ENCODE assay signal across 12 mouse cellular contexts in genomic region chr1:82243260-82243825, GRCm38 (mm10). TPM values are rescaled to one million over a fixed set of nuclear protein-coding genes. Genes with fewer than 3 reads are reported as not detected.
A peak's percentile ranks its signal among the peaks of the same experiment; 100 is the strongest.
DNase-seq lines count a peak whose midpoint lies in the region; ATAC-seq lines count a peak whose summit lies in the region.
"Had no signal": no experiment of that assay in that cellular context is flagged by ENCODE, and none has a peak within 500 bp of the region (broad histone marks: within the 10 kb centered on the region; RNA-seq: fewer than 3 reads in every experiment).

No protein-coding gene starts in this region.

- no peak overlapping the region for H3K27ac ChIP-seq in heart, embryonic 12.5 days (ENCODE audit: poor library complexity, severe bottlenecking)
- H3K27ac ChIP-seq in midbrain, embryonic 16.5 days (ENCODE audit: low read length) = no peak overlapping the region
- H3K27ac ChIP-seq in midbrain, embryonic 14.5 days (replicated peaks; ENCODE audit: low read depth, low read length) = no peak overlapping the region
- H3K27ac ChIP-seq: embryonic facial prominence, embryonic 10.5 days had no signal

- peaks cover 46% of the 10 kb centered on the region for H3K4me1 ChIP-seq in heart, embryonic 12.5 days (replicated peaks)
- no peaks in the 10 kb centered on the region for H3K4me1 ChIP-seq in midbrain, embryonic 16.5 days (ENCODE audit: control insufficient read depth, insufficient read depth, low read length)
- H3K4me1 ChIP-seq in midbrain, embryonic 14.5 days (ENCODE audit: control insufficient read depth, insufficient read depth, low read length) = no peaks in the 10 kb centered on the region

- H3K9ac ChIP-seq in heart, embryonic 12.5 days = no peak overlapping the region
- H3K9ac ChIP-seq in midbrain, embryonic 16.5 days (ENCODE audit: low read depth, low read length) = no peak overlapping the region
- no peak overlapping the region for H3K9ac ChIP-seq in midbrain, embryonic 14.5 days (replicated peaks; ENCODE audit: low read length)
- H3K9ac ChIP-seq: liver, postnatal 0 days had no signal

- no peaks in the 10 kb centered on the region for H3K9me3 ChIP-seq in heart, embryonic 12.5 days (replicated peaks)
- H3K9me3 ChIP-seq in midbrain, embryonic 16.5 days (replicated peaks; ENCODE audit: control insufficient read depth, low read length, poor library complexity, severe bottlenecking) = no peaks in the 10 kb centered on the region
- no peaks in the 10 kb centered on the region for H3K9me3 ChIP-seq in midbrain, embryonic 14.5 days (ENCODE audit: control insufficient read depth, low read length)
- H3K9me3 ChIP-seq: embryonic facial prominence, embryonic 10.5 days had no signal

- WGBS in heart, embryonic 12.5 days = 82% methylated on average over 6 of the region's 6 CpGs
- WGBS in midbrain, embryonic 16.5 days = 74% methylated on average over 6 of the region's 6 CpGs
- WGBS in midbrain, embryonic 14.5 days = 88% methylated on average over 6 of the region's 6 CpGs

- no peak overlapping the region for H3K4me2 ChIP-seq in heart, embryonic 12.5 days
- no peak overlapping the region for H3K4me2 ChIP-seq in midbrain, embryonic 16.5 days (ENCODE audit: low read length)
- no peak overlapping the region for H3K4me2 ChIP-seq in midbrain, embryonic 14.5 days (ENCODE audit: low read length)

- H3K36me3 ChIP-seq in heart, embryonic 12.5 days = no peaks in the 10 kb centered on the region
- H3K36me3 ChIP-seq in midbrain, embryonic 16.5 days (ENCODE audit: control insufficient read depth, insufficient read depth, low read length) = no peaks in the 10 kb centered on the region
- H3K36me3 ChIP-seq in midbrain, embryonic 14.5 days (ENCODE audit: control insufficient read depth, insufficient read depth, low read length) = no peaks in the 10 kb centered on the region

- DNase-seq in heart, adult 11 months = peak; percentile 95
- no peak for DNase-seq in midbrain, embryonic 14.5 days
- peak; percentile 86 to 90 for DNase-seq in cerebellum, postnatal 10 days
- peak; percentile 29 for DNase-seq in retina, embryonic 14.5 days (ENCODE audit: low spot score)
- no peak for DNase-seq in lung, postnatal 36 days
- DNase-seq in embryo, embryonic 11 days = no peak
- DNase-seq: liver, postnatal 0 days; right cerebral cortex, postnatal 14 days; thymus, adult 18-20 months had no signal

- H3K4me3 ChIP-seq in heart, embryonic 12.5 days = no peak overlapping the region
- no peak overlapping the region for H3K4me3 ChIP-seq in midbrain, embryonic 16.5 days (ENCODE audit: low read depth, low read length)
- no peak overlapping the region for H3K4me3 ChIP-seq in midbrain, embryonic 14.5 days (replicated peaks; ENCODE audit: low read depth, low read length)
- H3K4me3 ChIP-seq: embryonic facial prominence, embryonic 10.5 days had no signal

- no peaks in the 10 kb centered on the region for H3K27me3 ChIP-seq in heart, embryonic 12.5 days (replicated peaks)
- H3K27me3 ChIP-seq in midbrain, embryonic 16.5 days (ENCODE audit: control insufficient read depth, insufficient read depth, low read depth, low read length) = no peaks in the 10 kb centered on the region
- H3K27me3 ChIP-seq in midbrain, embryonic 14.5 days (ENCODE audit: control insufficient read depth, insufficient read depth, low read length) = no peaks in the 10 kb centered on the region

- ATAC-seq in heart, embryonic 12.5 days (ENCODE audit: insufficient number of reproducible peaks, low FRiP score) = no peak
- peak; percentile 71; the same call in 1 of the 2 replicates for ATAC-seq in midbrain, embryonic 16.5 days
- ATAC-seq in midbrain, embryonic 14.5 days (ENCODE audit: low FRiP score, low TSS enrichment) = no peak
- ATAC-seq: liver, postnatal 0 days had no signal

RNA-seq across cellular contexts. Expression of gene Gm9747, which starts 10.4 kb away (rescaled TPM):
- 40.0 and 42.3 TPM in 2 replicates for polyA plus RNA-seq in heart, embryonic 12.5 days (2016; fragmentation: Nextera tagmentation; extraction: Ambion mirVana)
- polyA plus RNA-seq in midbrain, embryonic 16.5 days (2015; fragmentation: Nextera tagmentation; extraction: Ambion mirVana) = 24.8 and 26.0 TPM in 2 replicates
- 21.5 and 27.9 TPM in 2 replicates for polyA plus RNA-seq in midbrain, embryonic 14.5 days (2014; fragmentation: Nextera tagmentation; extraction: Ambion mirVana)

RNA-seq across cellular contexts. Expression of gene Irs1, which starts 47.9 kb away (rescaled TPM):
- 17.5 and 18.7 TPM in 2 replicates for polyA plus RNA-seq in heart, embryonic 12.5 days (2016; fragmentation: Nextera tagmentation; extraction: Ambion mirVana)
- polyA plus RNA-seq in midbrain, embryonic 16.5 days (2015; fragmentation: Nextera tagmentation; extraction: Ambion mirVana) = 7.9 and 8.9 TPM in 2 replicates
- 5.5 and 7.9 TPM in 2 replicates for polyA plus RNA-seq in midbrain, embryonic 14.5 days (2014; fragmentation: Nextera tagmentation; extraction: Ambion mirVana)

Comparison
In these comparisons a context has a peak if more than half of its experiments do, and no peak if none do; other contexts are left out.
1. DNase-seq: peak in heart, adult 11 months (single experiment), cerebellum, postnatal 10 days (2 of 2) and retina, embryonic 14.5 days (single experiment); none in midbrain, embryonic 14.5 days (single experiment), lung, postnatal 36 days (single experiment) and embryo, embryonic 11 days (single experiment).